Mouse (Mus musculus): Measurements from ENCODE around the gene Camk1d.

DNA sequence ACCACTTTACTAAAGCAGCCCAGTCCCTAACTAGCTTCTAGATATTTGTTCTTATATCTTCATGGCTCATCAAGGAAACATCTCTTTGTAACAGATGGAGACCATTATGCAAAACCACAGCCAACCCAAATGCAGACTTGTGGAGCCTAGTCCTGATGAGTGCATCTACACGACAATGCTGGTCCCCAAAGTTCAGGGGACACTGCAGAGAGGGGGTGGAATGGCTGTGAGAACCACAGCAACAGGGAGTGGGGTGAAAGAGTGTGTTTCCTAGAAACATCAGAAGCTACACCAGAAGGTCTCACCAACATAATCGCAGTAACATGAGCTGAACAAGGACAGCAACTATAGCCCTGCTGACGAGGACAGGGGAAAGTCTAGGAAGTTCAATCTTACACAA lies 152.9 kb downstream of the Camk1d start:
- TF ChIP-seq MEF2A (IDR thresholded peaks at IDR 0.05; ENCODE audit: borderline replicate concordance, low read depth, low read length): no peak
- no peak for TF ChIP-seq CHD1 (IDR thresholded peaks at IDR 0.05; ENCODE audit: low read depth, low read length)
- no peak for TF ChIP-seq ELF1 (IDR thresholded peaks at IDR 0.05; ENCODE audit: low read depth, low read length)
- TF ChIP-seq CTCF (conservative IDR thresholded peaks at IDR 0.05 in 1 of 2, IDR thresholded peaks at IDR 0.05 in 1 of 2; ENCODE audit: low read depth in 2 of 2, low read length in 2 of 2): no peak
- no peak for TF ChIP-seq E2F4 (IDR thresholded peaks at IDR 0.05; ENCODE audit: insufficient replicate concordance, low read depth, low read length)
- TF ChIP-seq POLR2A (IDR thresholded peaks at IDR 0.05; ENCODE audit: low read depth, low read length): no peak
- TF ChIP-seq UBTF (IDR thresholded peaks at IDR 0.05; ENCODE audit: low read depth, low read length): no peak
- no peak for TF ChIP-seq ZKSCAN1 (IDR thresholded peaks at IDR 0.05; ENCODE audit: borderline replicate concordance, low read depth, low read length)
- no peak for TF ChIP-seq POLR2AphosphoS2 (IDR thresholded peaks at IDR 0.05; ENCODE audit: low read depth, low read length)
- no peak for TF ChIP-seq MYC (IDR thresholded peaks at IDR 0.05; ENCODE audit: low read depth, low read length)
